Mouse (Mus musculus): ENCODE data around the gene Tmem215. TPM values are rescaled to one million over a fixed set of nuclear protein-coding genes. Genes with fewer than 3 reads are reported as not detected.

Gene Tmem215
- not detected for polyA plus RNA-seq (2012; fragmentation: generic; extraction: Trizol)

DNA sequence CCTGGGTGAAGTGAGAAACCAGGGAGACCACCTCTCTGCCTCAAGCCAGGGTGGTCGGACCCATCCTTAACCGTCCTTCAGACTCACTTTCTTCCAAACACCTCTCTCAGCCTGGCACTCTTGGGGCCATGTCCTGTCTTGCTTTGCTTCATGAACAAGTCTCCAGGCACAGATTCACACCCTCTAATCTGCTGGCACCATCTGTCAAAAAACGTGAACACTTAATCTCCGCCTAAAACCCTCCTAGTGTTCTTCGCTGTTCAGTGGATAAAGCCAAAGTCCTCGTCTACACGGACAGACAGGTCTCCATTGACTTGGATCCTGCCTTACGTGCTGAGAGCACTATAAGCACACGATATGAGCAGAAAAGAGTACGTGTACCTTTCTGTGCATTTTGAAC, at the start of gene Tmem215:
Gene Tmem215 (plus strand): TSS at position 301 of the 400 bp plus-strand sequence.
- Histone ChIP-seq H3K27me3 (ENCODE audit: control insufficient read depth, insufficient read depth, insufficient read length) (no peaks in the 10 kb centered on the region), H3K4me3 (no peak within 1 kb of the TSS), H3K4me2 (ENCODE audit: low read depth) (no peak within 1 kb of the TSS)

DNA sequence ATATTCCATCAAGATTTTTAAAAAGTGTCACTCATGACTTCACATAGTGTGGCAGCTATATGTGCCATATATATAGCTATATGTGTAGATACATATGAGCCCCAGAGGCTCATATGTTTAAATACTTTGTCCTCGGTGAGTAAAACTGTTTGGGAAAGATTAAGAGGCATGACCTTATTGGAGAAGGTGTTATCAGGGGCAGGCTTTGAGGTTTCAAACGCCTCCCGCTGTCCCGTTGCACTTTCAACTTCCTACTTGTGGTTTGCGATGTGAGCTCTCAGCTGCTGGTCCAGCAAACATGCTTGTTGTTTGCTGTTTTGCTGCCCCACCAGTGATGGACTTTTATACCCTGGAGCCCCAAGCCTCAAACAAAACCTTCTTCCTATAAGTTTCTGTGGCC, 40.1 kb upstream of the Tmem215 start:
- Histone ChIP-seq H3ac (ENCODE audit: control insufficient read depth, insufficient read length) (no peak overlapping the region), H3K4me2 (ENCODE audit: low read depth) (no peak overlapping the region), H3K79me2 (ENCODE audit: control insufficient read depth, insufficient read depth) (no peaks in the 10 kb centered on the region), H3K36me3 (ENCODE audit: control insufficient read depth, insufficient read depth) (no peaks in the 10 kb centered on the region), H3K27me3 (ENCODE audit: control insufficient read depth, insufficient read depth, insufficient read length) (no peaks in the 10 kb centered on the region), H3K4me3 (no peak overlapping the region)
- TF ChIP-seq USF1 (IDR thresholded peaks at IDR 0.05; ENCODE audit: low read depth) (no peak), SRF (IDR thresholded peaks at IDR 0.05; ENCODE audit: control insufficient read depth, insufficient read length, low read depth) (no peak), MYOG (IDR thresholded peaks at IDR 0.05; ENCODE audit: control insufficient read depth in 1 of 3, insufficient read depth in 1 of 3, insufficient read length in 2 of 3, low read depth in 2 of 3) (no peak), MYOD1 (IDR thresholded peaks at IDR 0.05; ENCODE audit: control insufficient read depth in 1 of 3, insufficient read length in 2 of 3, low read depth in 2 of 3) (no peak), POLR2A (IDR thresholded peaks at IDR 0.05; ENCODE audit: insufficient read length, low read depth) (no peak), TCF12 (IDR thresholded peaks at IDR 0.05; ENCODE audit: insufficient read depth, poor library complexity, severe bottlenecking) (no peak), TCF3 (IDR thresholded peaks at IDR 0.05; ENCODE audit: insufficient read length, low read depth) (no peak), E2F4 (IDR thresholded peaks at IDR 0.05; ENCODE audit: insufficient read depth) (no peak), REST (IDR thresholded peaks at IDR 0.05; ENCODE audit: insufficient read depth, insufficient read length) (no peak), MAX (IDR thresholded peaks at IDR 0.05; ENCODE audit: low read depth) (no peak), CEBPB (IDR thresholded peaks at IDR 0.05; ENCODE audit: insufficient read depth, poor library complexity, severe bottlenecking) (no peak), POLR2AphosphoS2 (IDR thresholded peaks at IDR 0.05; ENCODE audit: insufficient read length, low read depth) (no peak)

More for the DNA sequence above, at the start of gene Tmem215:
- TF ChIP-seq TCF3 (IDR thresholded peaks at IDR 0.05; ENCODE audit: insufficient read length, low read depth) (no peak), TCF12 (IDR thresholded peaks at IDR 0.05; ENCODE audit: insufficient read depth, poor library complexity, severe bottlenecking) (no peak), USF1 (IDR thresholded peaks at IDR 0.05; ENCODE audit: low read depth) (no peak), E2F4 (IDR thresholded peaks at IDR 0.05; ENCODE audit: insufficient read depth) (no peak), CEBPB (IDR thresholded peaks at IDR 0.05; ENCODE audit: insufficient read depth, poor library complexity, severe bottlenecking) (no peak), POLR2A (IDR thresholded peaks at IDR 0.05; ENCODE audit: insufficient read length, low read depth) (no peak), MAX (IDR thresholded peaks at IDR 0.05; ENCODE audit: low read depth) (no peak), MYOG (IDR thresholded peaks at IDR 0.05; ENCODE audit: control insufficient read depth in 1 of 3, insufficient read depth in 1 of 3, insufficient read length in 2 of 3, low read depth in 2 of 3) (no peak), MYOD1 (IDR thresholded peaks at IDR 0.05; ENCODE audit: control insufficient read depth in 1 of 3, insufficient read length in 2 of 3, low read depth in 2 of 3) (no peak), SRF (IDR thresholded peaks at IDR 0.05; ENCODE audit: control insufficient read depth, insufficient read length, low read depth) (no peak), REST (IDR thresholded peaks at IDR 0.05; ENCODE audit: insufficient read depth, insufficient read length) (no peak), POLR2AphosphoS2 (IDR thresholded peaks at IDR 0.05; ENCODE audit: insufficient read length, low read depth) (no peak)
- Histone ChIP-seq H3K79me2 (ENCODE audit: control insufficient read depth, insufficient read depth) (no peaks in the 10 kb centered on the region), H3K36me3 (ENCODE audit: control insufficient read depth, insufficient read depth) (no peaks in the 10 kb centered on the region), H3ac (ENCODE audit: control insufficient read depth, insufficient read length) (no peak within 1 kb of the TSS)

DNA sequence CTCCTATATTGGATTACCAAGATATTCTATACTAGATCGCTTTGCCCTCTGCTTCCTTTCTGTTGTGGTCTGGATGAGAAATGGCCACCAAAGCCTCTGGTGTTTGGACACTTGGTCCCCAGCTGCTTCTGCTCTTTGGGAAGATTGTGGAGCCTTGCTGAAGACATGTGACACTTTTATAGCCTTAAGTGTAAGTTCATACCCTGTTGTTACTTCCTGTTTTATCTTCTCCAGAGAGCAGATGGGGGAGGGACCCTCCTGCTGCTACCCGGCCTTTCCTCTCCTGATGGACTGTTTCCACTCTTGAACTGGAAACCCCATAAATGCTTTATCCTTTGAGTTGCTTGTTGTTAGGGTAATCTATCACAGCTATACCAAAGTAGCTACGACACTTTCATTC, 38.6 kb upstream of the Tmem215 start:
- no peaks in the 10 kb centered on the region for H3K27me3 ChIP-seq (ENCODE audit: control insufficient read depth, insufficient read depth, insufficient read length)
- no peak overlapping the region for H3K4me3 ChIP-seq
- H3ac ChIP-seq (ENCODE audit: control insufficient read depth, insufficient read length), result no peak overlapping the region
- no peaks in the 10 kb centered on the region for H3K36me3 ChIP-seq (ENCODE audit: control insufficient read depth, insufficient read depth)
- H3K4me2 ChIP-seq (ENCODE audit: low read depth), result no peak overlapping the region
- TF ChIP-seq TCF12 (IDR thresholded peaks at IDR 0.05; ENCODE audit: insufficient read depth, poor library complexity, severe bottlenecking) (no peak), POLR2A (IDR thresholded peaks at IDR 0.05; ENCODE audit: insufficient read length, low read depth) (no peak), MYOD1 (IDR thresholded peaks at IDR 0.05; ENCODE audit: control insufficient read depth in 1 of 3, insufficient read length in 2 of 3, low read depth in 2 of 3) (no peak), SRF (IDR thresholded peaks at IDR 0.05; ENCODE audit: control insufficient read depth, insufficient read length, low read depth) (no peak), REST (IDR thresholded peaks at IDR 0.05; ENCODE audit: insufficient read depth, insufficient read length) (no peak), POLR2AphosphoS2 (IDR thresholded peaks at IDR 0.05; ENCODE audit: insufficient read length, low read depth) (no peak), E2F4 (IDR thresholded peaks at IDR 0.05; ENCODE audit: insufficient read depth) (no peak), TCF3 (IDR thresholded peaks at IDR 0.05; ENCODE audit: insufficient read length, low read depth) (no peak), USF1 (IDR thresholded peaks at IDR 0.05; ENCODE audit: low read depth) (no peak), CEBPB (IDR thresholded peaks at IDR 0.05; ENCODE audit: insufficient read depth, poor library complexity, severe bottlenecking) (no peak), MAX (IDR thresholded peaks at IDR 0.05; ENCODE audit: low read depth) (no peak), MYOG (IDR thresholded peaks at IDR 0.05; ENCODE audit: control insufficient read depth in 1 of 3, insufficient read depth in 1 of 3, insufficient read length in 2 of 3, low read depth in 2 of 3) (no peak)
- H3K79me2 ChIP-seq (ENCODE audit: control insufficient read depth, insufficient read depth), result no peaks in the 10 kb centered on the region

DNA sequence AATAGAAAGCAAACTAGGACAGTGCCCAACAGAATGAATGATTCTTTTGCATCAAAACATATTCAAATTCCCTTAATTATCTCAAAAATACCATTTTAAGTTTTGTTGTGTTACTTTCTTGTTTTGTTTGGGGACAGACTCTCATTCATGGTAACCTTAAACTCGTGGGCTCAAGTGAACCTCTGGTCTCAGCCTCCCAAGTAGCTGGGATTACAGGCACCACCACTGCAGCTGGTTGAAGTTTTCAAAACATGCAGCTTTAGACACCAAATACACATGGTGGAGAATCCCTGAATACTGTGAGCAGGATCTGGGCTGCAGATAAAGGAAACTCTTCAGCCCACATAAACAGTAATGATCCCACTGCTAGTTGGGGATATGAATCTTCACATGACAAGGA, 37.6 kb upstream of the Tmem215 start:
- Histone ChIP-seq H3ac (ENCODE audit: control insufficient read depth, insufficient read length) (no peak overlapping the region), H3K79me2 (ENCODE audit: control insufficient read depth, insufficient read depth) (no peaks in the 10 kb centered on the region), H3K27me3 (ENCODE audit: control insufficient read depth, insufficient read depth, insufficient read length) (no peaks in the 10 kb centered on the region), H3K4me2 (ENCODE audit: low read depth) (no peak overlapping the region), H3K4me3 (no peak overlapping the region), H3K36me3 (ENCODE audit: control insufficient read depth, insufficient read depth) (no peaks in the 10 kb centered on the region)
- TF ChIP-seq SRF (IDR thresholded peaks at IDR 0.05; ENCODE audit: control insufficient read depth, insufficient read length, low read depth), result no peak
- no peak for TF ChIP-seq MAX (IDR thresholded peaks at IDR 0.05; ENCODE audit: low read depth)
- TF ChIP-seq USF1 (IDR thresholded peaks at IDR 0.05; ENCODE audit: low read depth), result no peak
- no peak for TF ChIP-seq POLR2A (IDR thresholded peaks at IDR 0.05; ENCODE audit: insufficient read length, low read depth)

DNA sequence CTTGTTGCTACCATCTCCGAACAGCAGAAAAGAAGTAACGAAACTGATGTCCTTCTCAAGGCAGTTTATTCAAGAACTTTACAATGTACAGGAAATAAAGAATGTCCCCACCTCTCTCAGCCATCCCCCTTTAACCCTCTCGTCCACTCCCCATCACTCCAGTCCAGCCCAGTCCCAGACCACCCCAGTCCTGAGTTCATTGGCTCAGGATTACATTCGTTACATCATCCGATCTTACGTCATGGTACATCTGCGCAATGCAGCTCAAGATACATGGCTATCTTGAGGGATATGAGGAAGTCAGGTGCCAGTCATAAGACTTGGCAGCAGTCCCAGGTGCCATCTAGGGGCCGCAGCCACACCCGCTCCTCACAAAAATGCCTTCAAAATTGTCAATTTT, 28.4 kb upstream of the Tmem215 start:
- H3ac ChIP-seq (ENCODE audit: control insufficient read depth, insufficient read length), result no peak overlapping the region
- no peak for TF ChIP-seq MYOD1 (IDR thresholded peaks at IDR 0.05; ENCODE audit: control insufficient read depth in 1 of 3, insufficient read length in 2 of 3, low read depth in 2 of 3)
- no peak for TF ChIP-seq REST (IDR thresholded peaks at IDR 0.05; ENCODE audit: insufficient read depth, insufficient read length)
- no peak for TF ChIP-seq TCF3 (IDR thresholded peaks at IDR 0.05; ENCODE audit: insufficient read length, low read depth)
- no peak for TF ChIP-seq CEBPB (IDR thresholded peaks at IDR 0.05; ENCODE audit: insufficient read depth, poor library complexity, severe bottlenecking)
- TF ChIP-seq TCF12 (IDR thresholded peaks at IDR 0.05; ENCODE audit: insufficient read depth, poor library complexity, severe bottlenecking), result no peak
- no peak for TF ChIP-seq USF1 (IDR thresholded peaks at IDR 0.05; ENCODE audit: low read depth)
- H3K36me3 ChIP-seq (ENCODE audit: control insufficient read depth, insufficient read depth), result no peaks in the 10 kb centered on the region
- no peak overlapping the region for H3K4me3 ChIP-seq
- H3K4me2 ChIP-seq (ENCODE audit: low read depth), result no peak overlapping the region
- H3K27me3 ChIP-seq (ENCODE audit: control insufficient read depth, insufficient read depth, insufficient read length), result no peaks in the 10 kb centered on the region
- H3K79me2 ChIP-seq (ENCODE audit: control insufficient read depth, insufficient read depth), result no peaks in the 10 kb centered on the region

All from myocyte (in vitro differentiated cells).